Comparison of ENCODE assay signal across 10 mouse cellular contexts in the genomic region with DNA sequence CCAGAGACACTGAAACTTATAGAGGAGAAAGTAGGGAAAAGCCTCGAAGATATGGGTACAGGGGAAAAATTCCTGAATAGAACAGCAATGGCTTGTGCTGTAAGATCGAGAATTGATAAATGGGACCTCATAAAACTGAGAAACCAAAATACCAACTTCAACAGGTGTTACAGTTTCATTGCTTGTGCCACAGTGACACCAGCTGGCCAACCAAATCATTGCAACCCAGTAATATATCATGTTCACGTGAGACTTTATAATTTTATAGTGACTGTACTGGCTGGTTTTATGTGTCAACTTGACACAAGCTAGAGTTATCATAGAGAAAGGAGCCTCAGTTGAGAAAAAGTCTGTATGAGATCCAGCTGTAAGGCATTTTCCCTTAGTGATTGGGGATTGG. TPM values are rescaled to one million over a fixed set of nuclear protein-coding genes. Genes with fewer than 3 reads are reported as not detected.
DNase-seq lines count a peak whose midpoint lies in the region; ATAC-seq and TF ChIP-seq lines count a peak whose summit lies in the region.
"Not testable (repeated sequence)": the region's sequence is repeated elsewhere in the genome, so short reads cannot be mapped to it uniquely, and the experiment has no call there.
"Had no signal": no experiment of that assay in that cellular context is flagged by ENCODE, and none has a peak within 500 bp of the region (broad histone marks: within the 10 kb centered on the region; RNA-seq: fewer than 3 reads in every experiment).

No protein-coding gene starts in this region.

- 16% methylated on average over 3 of the region's 3 CpGs for WGBS in forebrain, postnatal 0 days

- H3K4me2 ChIP-seq in forebrain, postnatal 0 days (ENCODE audit: low read depth): not testable (repeated sequence)

- not testable (repeated sequence) for H3K27ac ChIP-seq in MEL (ENCODE audit: control insufficient read depth, low read depth, low read length); forebrain, postnatal 0 days (ENCODE audit: low read depth, low read length)

- peak; percentile 73 for DNase-seq in MEL (ENCODE audit: low read depth, low spot score)
- peak; percentile 57 for DNase-seq in c-Kit-positive CD71-positive TER-119-positive erythroid progenitor cells, embryonic 14.5 days (ENCODE audit: low spot score)
- DNase-seq in forebrain, postnatal 0 days: peak; percentile 86
- DNase-seq in hindlimb bud, embryonic 11.5 days (ENCODE audit: extremely low spot score, low read depth, low spot score): peak; percentile 37
- DNase-seq in layer of hippocampus, postnatal 25 days (ENCODE audit: extremely low spot score in 1 of 2, low spot score in 1 of 2): peak; percentile 33 to 82
- peak; percentile 54 for DNase-seq in lung, postnatal 25 days (ENCODE audit: low spot score)
- DNase-seq in right cerebral cortex, adult 2 months (ENCODE audit: low spot score in 2 of 2): peak; percentile 81 to 82
- peak; percentile 59 for DNase-seq in urinary bladder, postnatal 14 days (ENCODE audit: low spot score)

- TF ChIP-seq CTCF in MEL (IDR thresholded peaks at IDR 0.05 in 2 of 3, conservative IDR thresholded peaks at IDR 0.05 in 1 of 3; ENCODE audit: control insufficient read depth in 1 of 3, insufficient read depth in 1 of 3, low read depth in 2 of 3, low read length in 3 of 3, poor library complexity in 1 of 3, severe bottlenecking in 1 of 3): peak; percentile 59 to 76 (median 74)
- TF ChIP-seq CTCF in forebrain, postnatal 0 days (IDR thresholded peaks at IDR 0.05; ENCODE audit: low read depth): peak; percentile 89

- H3K9ac ChIP-seq in MEL (ENCODE audit: control insufficient read depth, low read depth, low read length, poor library complexity, severe bottlenecking); forebrain, postnatal 0 days: not testable (repeated sequence)

- H3K36me3 ChIP-seq in MEL (ENCODE audit: control insufficient read depth in 1 of 2, insufficient read depth in 2 of 2, low read length in 2 of 2); forebrain, postnatal 0 days (ENCODE audit: insufficient read depth): not testable (repeated sequence)

- not testable (repeated sequence) for H3K4me1 ChIP-seq in MEL (ENCODE audit: control insufficient read depth in 1 of 2, insufficient read depth in 2 of 2, low read length in 2 of 2); forebrain, postnatal 0 days (ENCODE audit: insufficient read depth)

- H3K9me3 ChIP-seq in MEL (replicated peaks; ENCODE audit: insufficient read depth, low read length); forebrain, postnatal 0 days (ENCODE audit: low read length): not testable (repeated sequence)

- H3K4me3 ChIP-seq in MEL (ENCODE audit: control insufficient read depth in 1 of 2, insufficient read depth in 1 of 2, low read depth in 2 of 2, low read length in 2 of 2); forebrain, postnatal 0 days (ENCODE audit: low read depth, low read length): not testable (repeated sequence)

- H3K79me2 ChIP-seq in MEL (ENCODE audit: control insufficient read depth, insufficient read depth, low read length, poor library complexity): not testable (repeated sequence)

- TF ChIP-seq POLR2A in MEL (IDR thresholded peaks at IDR 0.05; ENCODE audit: control insufficient read depth in 1 of 2, insufficient read depth in 1 of 2, low read depth in 1 of 2, low read length in 2 of 2, poor library complexity in 1 of 2): not testable (repeated sequence)

- ATAC-seq in forebrain, postnatal 0 days: peak; percentile 18; the same call in 1 of the 2 replicates

- not testable (repeated sequence) for TF ChIP-seq EP300 in MEL (IDR thresholded peaks at IDR 0.05; ENCODE audit: low read depth in 1 of 2, low read length in 2 of 2)

- TF ChIP-seq RAD21 in MEL (IDR thresholded peaks at IDR 0.05; ENCODE audit: low read depth, low read length): peak; percentile 81

- H3K27me3 ChIP-seq in MEL (ENCODE audit: control insufficient read depth in 1 of 2, insufficient read depth in 2 of 2, low read length in 2 of 2); forebrain, postnatal 0 days (ENCODE audit: insufficient read depth, low read length): not testable (repeated sequence)

TF ChIP-seq in MEL, 35 proteins besides CTCF, POLR2A, EP300 and RAD21:
- TF ChIP-seq SMC3 (IDR thresholded peaks at IDR 0.05; ENCODE audit: low read depth, low read length) (peak; percentile 81), BHLHE40 (IDR thresholded peaks at IDR 0.05; ENCODE audit: borderline replicate concordance, low read depth, low read length) (peak; percentile 82), ZC3H11A (IDR thresholded peaks at IDR 0.05; ENCODE audit: low read depth, low read length) (peak; percentile 89), MYC (IDR thresholded peaks at IDR 0.05; ENCODE audit: low read depth, low read length) (0 out of 2 replicates have a peak, but pooled peaks have one; percentile 27), USF1 (IDR thresholded peaks at IDR 0.05; ENCODE audit: low read depth, low read length) (0 out of 2 replicates have a peak, but pooled peaks have one; percentile 41)

RNA-seq across cellular contexts. Expression of a gene that starts 40.0 kb away (rescaled TPM):
- 12.5 and 14.8 TPM in 2 replicates for total RNA-seq in MEL (2012; rRNA removed)
- polyA plus RNA-seq in MEL (2012; ENCODE audit: insufficient read depth in 1 of 2, insufficient read length in 2 of 2, low read depth in 1 of 2, low replicate concordance in 2 of 2, missing spikeins in 1 of 2): 10 to 100 TPM in 1 of 2 experiments, not detected in 1; 15.4 TPM
- total RNA-seq in forebrain, postnatal 0 days (2014; rRNA removed): 22.3 and 26.8 TPM in 2 replicates
- polyA plus RNA-seq in forebrain, postnatal 0 days (2015; fragmentation: Nextera tagmentation; extraction: Ambion mirVana): 15.3 and 18.8 TPM in 2 replicates
- 10 to 100 TPM; 18.8 to 21.2 TPM for total RNA-seq in layer of hippocampus, postnatal 25 days (2021)

RNA-seq across cellular contexts. Expression of a gene that starts 50.9 kb away (rescaled TPM):
- not detected in 2 replicates for total RNA-seq in MEL (2012; rRNA removed)
- polyA plus RNA-seq in MEL (2012; ENCODE audit: insufficient read depth in 1 of 2, insufficient read length in 2 of 2, low read depth in 1 of 2, low replicate concordance in 2 of 2, missing spikeins in 1 of 2): not detected
- not detected in 2 replicates for total RNA-seq in forebrain, postnatal 0 days (2014; rRNA removed)
- polyA plus RNA-seq in forebrain, postnatal 0 days (2015; fragmentation: Nextera tagmentation; extraction: Ambion mirVana): 0.06 TPM in 1 of 2 replicates, not detected in the other
- not detected for total RNA-seq in layer of hippocampus, postnatal 25 days (2021)
- polyA plus RNA-seq: heart, embryonic 10.5 days; liver, embryonic 11.5 days had no signal
